Mouse (Mus musculus) CH12.LX (cell line): Measurements from ENCODE around the gene Ostc. TPM values are rescaled to one million over a fixed set of nuclear protein-coding genes. Genes with fewer than 3 reads are reported as not detected.
A peak's percentile ranks its signal among the peaks of the same experiment; 100 is the strongest.

ENCODE experiments used
- DNase-seq: peaks from one replicate; pipeline ENCODE4 v3.0.0-alpha.2; 2013; ENCODE audit errors: extremely low read depth
- H3K27ac ChIP-seq: 2 replicates; pipeline ENCODE4 v1.5.1; 2012; ENCODE audit warnings: low read depth, mild to moderate bottlenecking, control low read depth, moderate library complexity; ENCODE audit not compliant: insufficient read depth
- H3K27me3 ChIP-seq: replicated peaks from 2 replicates; pipeline ENCODE3; 2012; ENCODE audit warnings: inconsistent platforms
- H3K36me3 ChIP-seq, 2 experiments: replicated peaks in 1 of 2; 2 replicates each; pipeline versions ENCODE3 to v1.6.1; 2012; ENCODE audit warnings: inconsistent platforms in 1 of 2, low read length in 1 of 2, mild to moderate bottlenecking in 1 of 2, mixed read lengths in 1 of 2, moderate library complexity in 1 of 2; ENCODE audit not compliant: control insufficient read depth in 1 of 2, insufficient read depth in 1 of 2
- H3K4me1 ChIP-seq, 2 experiments: 2 replicates each; pipeline ENCODE4 v1.6.1; 2012; ENCODE audit warnings: inconsistent platforms in 1 of 2, moderate library complexity in 1 of 2; ENCODE audit not compliant: insufficient read depth in 2 of 2, control insufficient read depth in 1 of 2
- H3K4me2 ChIP-seq: 2 replicates; pipeline ENCODE4 v1.6.1; 2012; ENCODE audit warnings: low read depth, mild to moderate bottlenecking, control low read depth; ENCODE audit not compliant: poor library complexity, insufficient read depth, severe bottlenecking
- H3K4me3 ChIP-seq, 3 experiments: fragments of 150-350 bp in 1 of 3; sonication (generic) in 1 of 3; replicated peaks in 1 of 3; 2 replicates each; pipeline versions ENCODE3 to v1.5.1; 2011 to 2012; ENCODE audit warnings: low read depth in 2 of 3, low read length in 2 of 3, mild to moderate bottlenecking in 2 of 3, moderate library complexity in 2 of 3, control low read depth in 1 of 3, improper control_type of control experiment in 1 of 3, inconsistent platforms in 1 of 3, mixed read lengths in 1 of 3; ENCODE audit not compliant: poor library complexity in 1 of 3
- H3K79me2 ChIP-seq: replicated peaks from 2 replicates; pipeline ENCODE4 v1.6.1; 2012; ENCODE audit warnings: mild to moderate bottlenecking, moderate library complexity; ENCODE audit not compliant: control insufficient read depth, poor library complexity, insufficient read depth, severe bottlenecking; ENCODE audit errors: extremely low read depth
- H3K9ac ChIP-seq: 2 replicates; pipeline ENCODE4 v1.6.1; 2012; ENCODE audit warnings: low read depth, mild to moderate bottlenecking, control low read depth, moderate library complexity; ENCODE audit not compliant: insufficient read depth
- H3K9me3 ChIP-seq: replicated peaks from 2 replicates; pipeline ENCODE3; 2012; ENCODE audit warnings: low read length, inconsistent platforms, mixed read lengths
- CTCF ChIP-seq, 2 experiments: IDR thresholded peaks in 1 of 2; conservative IDR thresholded peaks in 1 of 2; 2 replicates each; pipeline ENCODE4 v1.5.1; 2011 to 2012; ENCODE audit warnings: low read depth in 2 of 2, low read length in 2 of 2, improper control_type of control experiment in 1 of 2, inconsistent platforms in 1 of 2, mild to moderate bottlenecking in 1 of 2, moderate library complexity in 1 of 2
- JUN ChIP-seq: IDR thresholded peaks from 2 replicates; pipeline ENCODE4 v1.6.1; 2011; ENCODE audit warnings: low read depth, mild to moderate bottlenecking, low read length, improper control_type of control experiment, moderate library complexity; ENCODE audit not compliant: insufficient read depth
- MAFK ChIP-seq: IDR thresholded peaks from 2 replicates; pipeline ENCODE4 v1.6.1; 2011; ENCODE audit warnings: low read length, improper control_type of control experiment; ENCODE audit not compliant: insufficient replicate concordance
- MEF2A ChIP-seq: IDR thresholded peaks from 2 replicates; pipeline ENCODE4 v1.6.1; 2014; ENCODE audit warnings: low read depth, mild to moderate bottlenecking, inconsistent platforms, low read length, improper control_type of control experiment, borderline replicate concordance
- RAD21 ChIP-seq: IDR thresholded peaks from 2 replicates; pipeline ENCODE4 v1.6.1; 2011; ENCODE audit warnings: low read depth, mild to moderate bottlenecking, low read length, improper control_type of control experiment, moderate library complexity
- USF2 ChIP-seq: conservative IDR thresholded peaks from 2 replicates; pipeline ENCODE4 v1.6.1; 2011; ENCODE audit warnings: low read depth, low read length, improper control_type of control experiment
- ZC3H11A ChIP-seq: IDR thresholded peaks from 2 replicates; pipeline ENCODE4 v1.6.1; 2012; ENCODE audit warnings: low read depth, mild to moderate bottlenecking, inconsistent platforms, low read length, improper control_type of control experiment
- ZNF384 ChIP-seq: IDR thresholded peaks from 2 replicates; pipeline ENCODE4 v1.6.1; 2012; ENCODE audit warnings: low read depth, low read length, improper control_type of control experiment, inconsistent platforms
- dilution Hi-C: fragments of 300-500 bp; cut with MboI; formaldehyde crosslinking; loops from 2 replicates; pipeline ENCODE4 v1.14.3; 2020; ENCODE audit warnings: low sequenced_read_pairs; ENCODE audit not compliant: extremely low pct_unique_long_range_greater_than_20kb, extremely low pct_ligation_motif_present
- in situ Hi-C: fragments of 300-500 bp; cut with MboI; formaldehyde crosslinking; loops from 3 replicates; pipeline ENCODE4 v1.14.3; 2019; ENCODE audit warnings: low sequenced_read_pairs, low pct_ligation_motif_present, low pct_unique_long_range_greater_than_20kb, mixed read lengths
- polyA plus RNA-seq: library from polyadenylated mRNA; unstranded; fragments of >175 nt; gene quantifications from 2 replicates; pipeline ENCODE4 v1.2.1, GENCODE M21; 2012; ENCODE audit warnings: low read depth; ENCODE audit not compliant: insufficient read length
- total RNA-seq, 2 experiments: library from RNA; depleted of rRNA; stranded (reverse); fragments of 300-350 nt in 1 of 2; fragments of >200 nt in 1 of 2; gene quantifications; 2 replicates each; pipeline ENCODE4 v1.2.3; 2012 to 2014

Ostc gene
- total and polyA plus RNA-seq, 3 experiments, result 214 to 565 (median 237) TPM

GRCm38 (mm10) chr3:130708967-130709924, at the start of gene Ostc (continued):
- TF ChIP-seq ZC3H11A, result no peak

- no peak overlapping the region for H3K4me2 ChIP-seq
- no peak overlapping the region for H3K4me3 ChIP-seq
- in situ Hi-C loops (no loop called here), dilution Hi-C loops (no loop called here)
- no peak overlapping the region for H3K9ac ChIP-seq
- H3K27ac ChIP-seq, result no peak overlapping the region
- H3K9me3 ChIP-seq, result no peaks in the 10 kb centered on the region
- DNase-seq, result no peak
- TF ChIP-seq ZC3H11A (no peak), JUN (no peak), CTCF (conservative IDR thresholded peaks at IDR 0.05 in 1 of 2, IDR thresholded peaks at IDR 0.05 in 1 of 2; ENCODE audit: low read depth in 2 of 2, low read length in 2 of 2) (no peak), MEF2A (no peak), USF2 (no peak), RAD21 (no peak)
- TF ChIP-seq, all 38 proteins: peak for 0
- Histone ChIP-seq H3K27me3 (no peaks in the 10 kb centered on the region), H3K36me3 (no peaks in the 10 kb centered on the region), H3K4me1 (peaks cover 0 to 9% of the 10 kb centered on the region in 2 experiments; a peak in 2 of 4 replicates), H3K79me2 (no peaks in the 10 kb centered on the region)
Observed at GRCm38 (mm10) chr3:130758157-130758841, 49.1 kb upstream of the Ostc start.

- Histone ChIP-seq H3K9me3 (no peaks in the 10 kb centered on the region), H3K4me1 (peaks cover 0 to 9% of the 10 kb centered on the region in 2 experiments; a peak in 2 of 4 replicates), H3K36me3 (no peaks in the 10 kb centered on the region), H3K27ac (no peak overlapping the region), H3K79me2 (no peaks in the 10 kb centered on the region), H3K4me3 (no peak overlapping the region), H3K9ac (no peak overlapping the region), H3K27me3 (no peaks in the 10 kb centered on the region), H3K4me2 (no peak overlapping the region)
- dilution Hi-C loops, result no loop called here
- TF ChIP-seq ZNF384 (no peak), MAFK (peak; percentile 82)
- DNase-seq, result no peak
- in situ Hi-C loops, result no loop called here
Observed at GRCm38 (mm10) chr3:130757117-130757852, 48.0 kb upstream of the Ostc start.
